Comparison of ENCODE assay signal across 19 mouse cellular contexts in genomic region chr7:97767841-97768240, GRCm38 (mm10). TPM values are rescaled to one million over a fixed set of nuclear protein-coding genes. Genes with fewer than 3 reads are reported as not detected.
DNase-seq lines count a peak whose midpoint lies in the region; ATAC-seq and TF ChIP-seq lines count a peak whose summit lies in the region.
"Had no signal": no experiment of that assay in that cellular context is flagged by ENCODE, and none has a peak within 500 bp of the region (broad histone marks: within the 10 kb centered on the region; RNA-seq: fewer than 3 reads in every experiment).

No protein-coding gene starts in this region.

- 15% methylated on average over 8 of the region's 8 CpGs for WGBS in cerebellum, adult 2 months

- H3K4me1 ChIP-seq in cerebellum, adult 2 months (ENCODE audit: control insufficient read depth, insufficient read depth, low read length): peaks cover 21% of the 10 kb centered on the region; the same call in 1 of the 2 replicates
- H3K4me1 ChIP-seq: forebrain, embryonic 10.5 days; hindbrain, embryonic 13.5 days; midbrain, embryonic 10.5 days; neural tube, embryonic 13.5 days had no signal

- no peaks in the 10 kb centered on the region for H3K27me3 ChIP-seq in cerebellum, adult 2 months (ENCODE audit: control insufficient read depth, insufficient read depth, low read length)
- H3K27me3 ChIP-seq: hindbrain, embryonic 13.5 days; neural tube, embryonic 13.5 days had no signal

- no peak for TF ChIP-seq POLR2A in brain, embryonic 14.5 days (IDR thresholded peaks at IDR 0.05; ENCODE audit: borderline replicate concordance, extremely low read depth, insufficient read depth, insufficient read length, poor library complexity, severe bottlenecking)
- TF ChIP-seq POLR2A in cerebellum, adult 2 months (IDR thresholded peaks at IDR 0.05; ENCODE audit: borderline replicate concordance, insufficient read depth, low read length): no peak

- no peak for TF ChIP-seq CTCF in brain, embryonic 14.5 days (IDR thresholded peaks at IDR 0.05; ENCODE audit: borderline replicate concordance, extremely low read depth, insufficient read depth, insufficient read length)
- no peak for TF ChIP-seq CTCF in cerebellum, adult 2 months (IDR thresholded peaks at IDR 0.05; ENCODE audit: borderline replicate concordance, insufficient read depth, low read depth, low read length)

- peak; percentile 27 for ATAC-seq in frontal cortex, adult (ENCODE audit: low TSS enrichment)
- ATAC-seq: midbrain, embryonic 16.5 days had no signal

- no peak for DNase-seq in frontal cortex, postnatal 10 days (ENCODE audit: low spot score in 2 of 2)
- peak; percentile 50 for DNase-seq in brain, embryonic 14.5 days (ENCODE audit: low read depth)
- DNase-seq in cerebellum, adult 2 months: peak; percentile 38 to 70
- peak; percentile 49 to 52 for DNase-seq in cerebellum, postnatal 25 days
- no peak for DNase-seq in yolk sac, embryonic 10.5 days (ENCODE audit: low spot score)
- DNase-seq in layer of hippocampus, postnatal 36 days: no peak
- DNase-seq: adrenal gland, adult 2 months; kidney, adult 11 months; kidney, postnatal 4 days; retina, postnatal 1 day; spleen, adult 18-20 months; thymus, postnatal 14 days had no signal

- H3K4me3 ChIP-seq in cerebellum, adult 2 months (replicated peaks; ENCODE audit: insufficient read depth, low read depth, low read length): no peak overlapping the region
- H3K4me3 ChIP-seq: forebrain, embryonic 10.5 days; hindbrain, embryonic 13.5 days; midbrain, embryonic 10.5 days; myocyte; neural tube, embryonic 13.5 days had no signal

- H3K27ac ChIP-seq in cerebellum, adult 2 months (ENCODE audit: insufficient read depth, low read length): no peak overlapping the region
- H3K27ac ChIP-seq: forebrain, embryonic 10.5 days; hindbrain, embryonic 13.5 days; midbrain, embryonic 10.5 days; neural tube, embryonic 13.5 days had no signal

RNA-seq across cellular contexts. Expression of gene Pak1, which starts 20.5 kb away (rescaled TPM):
- 96.0 and 138 TPM in 2 replicates for polyA plus RNA-seq in brain, embryonic 14.5 days (2012; rRNA removed)
- 363 and 385 TPM in 2 replicates for polyA plus RNA-seq in cerebellum, adult 2 months (2012; rRNA removed)
- 100 to 1,000 TPM; 219 to 237 TPM for total RNA-seq in layer of hippocampus, postnatal 36 days (2021)

RNA-seq across cellular contexts. Expression of gene Aqp11, which starts 29.8 kb away (rescaled TPM):
- 7.9 and 10.2 TPM in 2 replicates for polyA plus RNA-seq in brain, embryonic 14.5 days (2012; rRNA removed)
- 13.9 and 14.4 TPM in 2 replicates for polyA plus RNA-seq in cerebellum, adult 2 months (2012; rRNA removed)
- total RNA-seq in layer of hippocampus, postnatal 36 days (2021): 10 to 100 TPM; 40.1 to 48.2 TPM

Comparison
In these comparisons a context has a peak if more than half of its experiments do, and no peak if none do; other contexts are left out.
1. DNase-seq: peak in brain, embryonic 14.5 days (single experiment), cerebellum, adult 2 months (2 of 2) and cerebellum, postnatal 25 days (2 of 2); none in frontal cortex, postnatal 10 days (0 of 2), yolk sac, embryonic 10.5 days (single experiment) and layer of hippocampus, postnatal 36 days (0 of 2).